Mouse (Mus musculus): Measurements from ENCODE around the gene Scyl3. TPM values are rescaled to one million over a fixed set of nuclear protein-coding genes. Genes with fewer than 3 reads are reported as not detected.

The Scyl3 gene
- polyA plus RNA-seq, 1 experiment = 3.9 TPM

- no peak overlapping the region for H3ac ChIP-seq (ENCODE audit: control insufficient read depth, insufficient read length)
- H3K4me2 ChIP-seq (ENCODE audit: low read depth) = no peak overlapping the region
- H3K27me3 ChIP-seq (ENCODE audit: control insufficient read depth, insufficient read depth, insufficient read length) = no peaks in the 10 kb centered on the region
- H3K36me3 ChIP-seq (ENCODE audit: control insufficient read depth, insufficient read depth) = no peaks in the 10 kb centered on the region
- no peaks in the 10 kb centered on the region for H3K79me2 ChIP-seq (ENCODE audit: control insufficient read depth, insufficient read depth)
- TF ChIP-seq MAX (IDR thresholded peaks at IDR 0.05; ENCODE audit: low read depth) (no peak), CEBPB (IDR thresholded peaks at IDR 0.05; ENCODE audit: insufficient read depth, poor library complexity, severe bottlenecking) (no peak), POLR2A (IDR thresholded peaks at IDR 0.05; ENCODE audit: insufficient read length, low read depth) (no peak), MYOD1 (IDR thresholded peaks at IDR 0.05; ENCODE audit: control insufficient read depth in 1 of 3, insufficient read length in 2 of 3, low read depth in 2 of 3) (no peak), POLR2AphosphoS2 (IDR thresholded peaks at IDR 0.05; ENCODE audit: insufficient read length, low read depth) (no peak), TCF3 (IDR thresholded peaks at IDR 0.05; ENCODE audit: insufficient read length, low read depth) (no peak), USF1 (IDR thresholded peaks at IDR 0.05; ENCODE audit: low read depth) (no peak), TCF12 (IDR thresholded peaks at IDR 0.05; ENCODE audit: insufficient read depth, poor library complexity, severe bottlenecking) (no peak), SRF (IDR thresholded peaks at IDR 0.05; ENCODE audit: control insufficient read depth, insufficient read length, low read depth) (no peak), REST (IDR thresholded peaks at IDR 0.05; ENCODE audit: insufficient read depth, insufficient read length) (no peak), E2F4 (IDR thresholded peaks at IDR 0.05; ENCODE audit: insufficient read depth) (no peak), MYOG (IDR thresholded peaks at IDR 0.05; ENCODE audit: control insufficient read depth in 1 of 3, insufficient read depth in 1 of 3, insufficient read length in 2 of 3, low read depth in 2 of 3) (no peak)
- no peak overlapping the region for H3K4me3 ChIP-seq
Measured at GRCm38 (mm10) chr1:164004311-164004710, 75.4 kb downstream of the Scyl3 start.

Other genes starting within 250 kb of the Scyl3 start
- gene Mettl11b, start 203.9 kb upstream of the Scyl3 start, polyA plus RNA-seq (2012; fragmentation: generic; extraction: Trizol) = not detected
- gene Kifap3, start 149.5 kb upstream of the Scyl3 start, polyA plus RNA-seq (2012; fragmentation: generic; extraction: Trizol) = 17.5 TPM
- 2.8 TPM for gene BC055324, start 65.7 kb downstream of the Scyl3 start, polyA plus RNA-seq (2012; fragmentation: generic; extraction: Trizol)
- 1.8 TPM for gene Mettl18, start 65.8 kb downstream of the Scyl3 start, polyA plus RNA-seq (2012; fragmentation: generic; extraction: Trizol)
- gene Sele, start 119.1 kb downstream of the Scyl3 start, polyA plus RNA-seq (2012; fragmentation: generic; extraction: Trizol) = not detected
- gene Sell, start 132.9 kb downstream of the Scyl3 start, polyA plus RNA-seq (2012; fragmentation: generic; extraction: Trizol) = not detected
- 0.14 TPM for gene Selp, start 186.2 kb downstream of the Scyl3 start, polyA plus RNA-seq (2012; fragmentation: generic; extraction: Trizol)
- gene F5, start 222.7 kb downstream of the Scyl3 start, polyA plus RNA-seq (2012; fragmentation: generic; extraction: Trizol) = 0.02 TPM

Data from myocyte (in vitro differentiated cells).